Mouse (Mus musculus) lung, embryonic 15.5 days (tissue): Measurements from ENCODE around the gene Tas2r138. TPM values are rescaled to one million over a fixed set of nuclear protein-coding genes. Genes with fewer than 3 reads are reported as not detected.

Source experiments
- ATAC-seq: fragments of 200-750 bp; cut with Nextera tagmentation; 2 replicates; pipeline ENCODE4 v1.8.0; 2017; ENCODE audit warnings: moderate number of reproducible peaks, borderline replicate concordance; ENCODE audit not compliant: low FRiP score, low TSS enrichment; ENCODE audit errors: extremely low read depth
- H3K27ac ChIP-seq: fragments of 300-500 bp; sonication (generic); 2 replicates; pipeline ENCODE4 v1.5.1; 2015; ENCODE audit warnings: moderate library complexity, mild to moderate bottlenecking, inconsistent platforms
- H3K27me3 ChIP-seq: fragments of 300-500 bp; sonication (generic); 2 replicates; pipeline ENCODE4 v1.6.1; 2015; ENCODE audit warnings: inconsistent platforms
- H3K36me3 ChIP-seq: fragments of 300-500 bp; sonication (generic); 2 replicates; pipeline ENCODE4 v1.6.1; 2015; ENCODE audit warnings: inconsistent platforms
- H3K4me1 ChIP-seq: fragments of 300-500 bp; sonication (generic); 2 replicates; pipeline ENCODE4 v1.6.1; 2015; ENCODE audit warnings: inconsistent platforms
- H3K4me2 ChIP-seq: fragments of 300-500 bp; sonication (generic); 2 replicates; pipeline ENCODE4 v1.6.1; 2015; ENCODE audit warnings: inconsistent platforms, mild to moderate bottlenecking, moderate library complexity
- H3K4me3 ChIP-seq: fragments of 300-500 bp; sonication (generic); 2 replicates; pipeline ENCODE4 v1.5.1; 2015; ENCODE audit warnings: mild to moderate bottlenecking, inconsistent platforms
- H3K9ac ChIP-seq: fragments of 300-500 bp; sonication (generic); 2 replicates; pipeline ENCODE4 v1.6.1; 2015; ENCODE audit warnings: inconsistent platforms
- H3K9me3 ChIP-seq: fragments of 300-500 bp; sonication (generic); 2 replicates; pipeline ENCODE4 v1.6.1; 2016; ENCODE audit warnings: inconsistent platforms
- WGBS: fragments of 180-500 bp; shearing (Covaris S2); methylation state at CpG from one replicate; pipeline ENCODE4 v1.1.7; 2015; 5-methylcytosine and 5-hydroxymethylcytosine counted together
- polyA plus RNA-seq: library from polyadenylated mRNA; unstranded; fragments of >200 nt; fragmentation: Nextera tagmentation; extraction: Ambion mirVana; gene quantifications from 2 replicates; pipeline ENCODE4 v1.2.1, GENCODE M21; 2015

Gene Tas2r138
- not detected in 2 replicates for polyA plus RNA-seq

DNA sequence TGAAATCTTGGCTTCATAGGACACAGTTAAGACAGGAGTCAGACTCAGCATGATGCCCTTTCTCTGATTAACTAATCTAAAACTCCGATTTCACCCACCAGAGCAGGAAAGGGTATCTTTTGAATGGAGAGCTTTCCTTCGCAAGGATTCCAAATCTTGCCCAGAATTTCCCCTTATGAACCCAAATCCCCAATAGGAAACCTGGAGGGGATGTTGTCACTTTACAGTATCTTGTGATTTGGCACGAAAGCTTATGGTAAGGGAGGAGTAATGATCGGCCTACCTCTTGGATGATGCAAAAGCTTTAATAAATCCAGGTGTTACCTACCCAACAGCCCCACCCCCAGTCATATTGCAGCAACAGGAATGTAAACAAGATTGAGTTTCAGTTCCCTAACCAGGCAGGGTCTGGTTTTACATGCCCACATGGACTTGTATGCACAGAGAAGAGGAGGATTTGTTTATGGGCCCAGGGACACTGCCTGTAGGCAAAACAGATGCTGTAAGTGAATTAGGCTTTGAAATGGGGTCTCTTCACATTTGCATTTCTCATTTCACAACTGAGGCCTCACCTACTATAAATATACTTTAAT lies at the start of gene Tas2r138:
Gene Tas2r138, minus strand, starts transcription at position 51 of the 593 bp plus-strand sequence.
- 81% methylated on average over 4 of the region's 4 CpGs for WGBS
- no peak for ATAC-seq
- no peak within 1 kb of the TSS for H3K27ac ChIP-seq
- H3K4me1 ChIP-seq, result no peaks in the 10 kb centered on the region
- no peak within 1 kb of the TSS for H3K4me2 ChIP-seq
- H3K36me3 ChIP-seq, result no peaks in the 10 kb centered on the region
- no peak within 1 kb of the TSS for H3K4me3 ChIP-seq
- no peaks in the 10 kb centered on the region for H3K27me3 ChIP-seq
- no peak within 1 kb of the TSS for H3K9ac ChIP-seq
- no peaks in the 10 kb centered on the region for H3K9me3 ChIP-seq

DNA sequence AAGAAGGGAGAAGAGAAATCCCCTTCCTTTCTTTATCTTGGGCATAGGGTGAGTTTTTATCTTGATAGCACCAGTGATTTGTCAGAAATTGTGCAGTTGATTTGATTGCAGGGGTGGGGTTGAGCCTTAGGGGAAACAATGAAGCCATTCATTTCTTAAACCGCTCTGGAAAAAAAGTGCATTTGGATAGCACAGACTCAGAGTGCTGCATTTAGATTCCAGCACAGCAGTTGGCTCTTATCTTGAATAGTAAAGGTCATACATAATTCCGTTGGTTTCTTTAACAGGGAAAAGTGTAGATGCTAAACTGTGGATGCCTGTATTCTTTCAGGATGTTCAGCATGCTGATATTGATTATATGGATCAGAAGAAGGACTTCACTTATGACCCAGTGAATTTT lies 47.8 kb upstream of the Tas2r138 start:
- WGBS, result 30% methylated on average over 2 of the region's 2 CpGs
- Histone ChIP-seq H3K27me3 (no peaks in the 10 kb centered on the region), H3K4me1 (no peaks in the 10 kb centered on the region), H3K36me3 (no peaks in the 10 kb centered on the region), H3K9me3 (no peaks in the 10 kb centered on the region), H3K27ac (no peak overlapping the region), H3K4me2 (no peak overlapping the region), H3K4me3 (no peak overlapping the region), H3K9ac (no peak overlapping the region)
- ATAC-seq, result no peak

DNA sequence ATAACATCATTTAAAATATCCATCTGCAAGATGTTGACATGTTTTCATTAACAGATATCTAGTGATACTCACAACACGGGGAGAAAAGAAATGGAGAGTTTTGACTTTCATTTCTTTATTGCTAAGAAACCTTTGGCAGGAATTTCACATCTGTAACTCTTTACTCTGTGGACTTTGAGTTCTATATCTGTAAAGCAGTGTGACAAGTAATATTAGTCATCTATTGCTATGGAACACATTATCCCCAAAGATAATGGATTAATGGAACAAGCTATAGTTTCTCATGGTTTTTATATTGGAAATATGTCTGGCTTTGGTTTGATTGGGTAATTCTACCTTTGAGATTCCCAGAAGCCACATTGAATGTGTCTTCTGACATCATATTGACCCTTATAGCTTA lies 37.8 kb upstream of the Tas2r138 start:
- Histone ChIP-seq H3K27ac (no peak overlapping the region), H3K36me3 (no peaks in the 10 kb centered on the region), H3K4me1 (no peaks in the 10 kb centered on the region), H3K4me2 (no peak overlapping the region), H3K27me3 (no peaks in the 10 kb centered on the region), H3K4me3 (no peak overlapping the region), H3K9me3 (no peaks in the 10 kb centered on the region), H3K9ac (no peak overlapping the region)
- no peak for ATAC-seq
- 87% methylated on average over 1 of the region's 1 CpGs for WGBS

DNA sequence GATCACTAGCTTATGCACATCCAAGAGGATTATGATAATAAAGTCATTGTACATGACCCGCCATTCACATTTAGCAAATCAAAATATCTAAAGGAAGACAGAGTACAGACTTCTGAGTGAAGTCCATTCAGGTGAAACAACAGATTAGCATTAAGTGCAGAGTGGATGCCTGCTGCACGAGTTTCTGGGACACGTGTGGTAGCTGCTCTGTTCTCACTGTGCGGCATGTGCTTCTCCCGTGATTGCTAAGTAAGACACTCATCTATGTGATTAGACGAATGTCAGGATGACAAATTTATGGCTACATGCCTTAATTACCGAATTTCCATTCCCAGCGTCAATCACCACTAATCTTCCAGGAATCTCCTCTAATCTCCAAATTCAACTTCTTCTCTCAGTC lies 32.6 kb upstream of the Tas2r138 start:
- Histone ChIP-seq H3K4me2 (no peak overlapping the region), H3K4me3 (no peak overlapping the region), H3K4me1 (no peaks in the 10 kb centered on the region), H3K36me3 (no peaks in the 10 kb centered on the region), H3K27ac (no peak overlapping the region), H3K9me3 (no peaks in the 10 kb centered on the region), H3K9ac (no peak overlapping the region), H3K27me3 (no peaks in the 10 kb centered on the region)
- 77% methylated on average over 8 of the region's 8 CpGs for WGBS
- no peak for ATAC-seq

DNA sequence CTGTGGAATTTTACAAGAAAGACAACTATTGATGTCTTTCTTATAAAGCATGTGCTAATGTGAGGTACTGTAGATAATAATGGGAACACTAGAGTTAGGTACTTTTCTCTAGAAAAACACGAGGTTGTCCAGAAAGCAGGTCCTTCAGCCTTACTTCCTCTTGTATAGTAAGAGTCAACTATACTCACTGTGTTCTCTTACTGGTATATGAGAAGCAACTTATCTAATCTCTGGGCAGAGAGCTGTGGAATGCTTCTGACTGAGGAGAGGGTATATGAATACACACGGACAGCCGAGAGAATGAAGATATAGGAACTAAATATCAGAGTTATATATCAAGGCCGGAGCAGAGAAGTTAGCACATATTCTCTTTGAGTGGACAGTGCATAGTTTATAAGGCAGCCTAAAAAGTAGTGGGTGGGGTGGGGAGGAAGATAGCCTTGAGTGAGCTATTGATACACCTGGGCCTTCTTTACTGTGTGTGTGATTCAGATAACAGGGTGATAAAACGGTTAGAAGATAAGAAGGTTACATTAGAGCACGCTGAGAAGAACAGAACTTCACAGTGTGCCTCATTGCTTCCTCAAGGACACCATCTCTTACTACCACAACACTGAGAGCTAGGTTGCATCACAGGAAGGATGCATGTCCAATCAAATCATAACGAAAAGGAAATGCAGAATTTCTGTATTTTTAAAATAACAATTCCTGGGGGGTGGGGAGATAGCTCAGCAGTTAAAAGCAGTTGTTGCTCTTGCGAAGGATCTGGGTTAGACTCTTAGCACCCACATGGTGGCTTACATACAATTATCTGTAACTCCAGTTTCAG lies 27.8 kb upstream of the Tas2r138 start:
- Histone ChIP-seq H3K27me3 (no peaks in the 10 kb centered on the region), H3K4me2 (no peak overlapping the region), H3K4me3 (no peak overlapping the region), H3K9ac (no peak overlapping the region), H3K27ac (no peak overlapping the region), H3K4me1 (no peaks in the 10 kb centered on the region), H3K36me3 (no peaks in the 10 kb centered on the region), H3K9me3 (no peaks in the 10 kb centered on the region)
- ATAC-seq, result no peak
- 65% methylated on average over 8 of the region's 8 CpGs for WGBS

DNA sequence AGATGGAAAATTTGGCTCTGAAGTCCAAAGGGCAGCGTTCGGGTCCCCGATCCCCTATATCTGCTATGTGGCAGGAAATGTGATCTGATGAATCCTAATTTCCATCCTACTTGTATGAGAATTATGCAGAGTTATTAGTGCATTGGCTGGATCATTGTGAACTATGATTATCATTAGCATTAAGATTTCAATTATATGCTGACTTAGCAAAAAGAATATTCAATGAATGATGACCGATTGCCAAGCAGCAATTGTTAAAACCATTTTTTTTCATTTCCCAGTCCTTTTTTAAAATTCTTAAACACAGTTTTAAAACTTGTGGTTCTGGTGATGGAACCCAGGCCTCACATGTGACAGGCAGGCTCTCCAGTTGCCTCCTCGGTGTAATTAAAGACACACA lies 24.6 kb upstream of the Tas2r138 start:
- H3K9me3 ChIP-seq, result no peaks in the 10 kb centered on the region

DNA sequence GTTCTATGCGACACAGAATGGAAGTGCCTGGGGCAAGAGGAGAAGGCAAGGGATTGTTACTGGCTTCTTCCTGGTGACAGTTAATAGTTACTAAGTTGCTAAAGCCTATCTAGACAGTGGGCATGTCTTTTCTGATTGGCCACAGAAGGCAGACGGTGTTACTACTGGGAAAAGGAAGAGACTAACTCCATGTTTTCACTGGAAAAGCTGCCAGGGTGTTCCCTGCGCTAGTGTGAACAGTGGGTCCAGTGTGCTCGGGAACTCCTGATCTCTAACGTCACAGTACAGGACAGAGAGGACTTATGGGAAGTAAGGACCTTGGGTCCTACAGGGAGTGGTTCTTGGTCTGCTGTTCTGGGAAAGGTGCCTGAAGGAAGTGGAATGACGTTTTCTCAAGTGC lies 22.4 kb upstream of the Tas2r138 start:
- no peaks in the 10 kb centered on the region for H3K4me1 ChIP-seq
- H3K9me3 ChIP-seq, result no peaks in the 10 kb centered on the region
- H3K36me3 ChIP-seq, result no peaks in the 10 kb centered on the region
- no peak overlapping the region for H3K4me2 ChIP-seq
- no peak overlapping the region for H3K9ac ChIP-seq
- ATAC-seq, result no peak
- no peak overlapping the region for H3K27ac ChIP-seq
- no peaks in the 10 kb centered on the region for H3K27me3 ChIP-seq
- 75% methylated on average over 6 of the region's 6 CpGs for WGBS
- no peak overlapping the region for H3K4me3 ChIP-seq

More for the DNA sequence above, 24.6 kb upstream of the Tas2r138 start:
- no peak for ATAC-seq
- H3K27ac ChIP-seq, result no peak overlapping the region
- WGBS, result 89% methylated on average over 5 of the region's 5 CpGs
- no peaks in the 10 kb centered on the region for H3K36me3 ChIP-seq
- H3K4me2 ChIP-seq, result no peak overlapping the region
- no peaks in the 10 kb centered on the region for H3K27me3 ChIP-seq
- no peaks in the 10 kb centered on the region for H3K4me1 ChIP-seq
- H3K9ac ChIP-seq, result no peak overlapping the region
- no peak overlapping the region for H3K4me3 ChIP-seq

DNA sequence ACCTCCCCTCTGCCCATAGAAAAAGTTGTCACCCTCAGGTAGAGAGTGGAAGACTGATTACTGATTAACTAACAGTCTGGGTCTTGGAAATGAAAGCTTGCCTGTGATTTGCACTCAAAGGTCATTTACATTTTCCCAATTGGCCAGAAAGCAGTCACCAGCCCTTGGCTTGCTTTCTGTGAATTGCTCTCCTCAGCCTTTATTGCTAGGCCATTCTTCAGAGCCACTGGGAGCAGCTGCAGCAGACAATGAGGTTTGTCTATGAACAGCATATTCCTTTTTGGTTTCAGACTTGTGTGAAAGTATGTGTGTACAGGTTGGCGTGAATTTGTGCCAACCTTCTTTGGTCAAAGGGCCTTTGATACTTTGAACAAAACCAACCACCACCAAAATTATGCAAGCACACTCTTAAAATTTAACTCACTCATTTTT lies 21.5 kb upstream of the Tas2r138 start:
- H3K4me3 ChIP-seq, result no peak overlapping the region
- WGBS, result 67% methylated on average over 1 of the region's 1 CpGs

DNA sequence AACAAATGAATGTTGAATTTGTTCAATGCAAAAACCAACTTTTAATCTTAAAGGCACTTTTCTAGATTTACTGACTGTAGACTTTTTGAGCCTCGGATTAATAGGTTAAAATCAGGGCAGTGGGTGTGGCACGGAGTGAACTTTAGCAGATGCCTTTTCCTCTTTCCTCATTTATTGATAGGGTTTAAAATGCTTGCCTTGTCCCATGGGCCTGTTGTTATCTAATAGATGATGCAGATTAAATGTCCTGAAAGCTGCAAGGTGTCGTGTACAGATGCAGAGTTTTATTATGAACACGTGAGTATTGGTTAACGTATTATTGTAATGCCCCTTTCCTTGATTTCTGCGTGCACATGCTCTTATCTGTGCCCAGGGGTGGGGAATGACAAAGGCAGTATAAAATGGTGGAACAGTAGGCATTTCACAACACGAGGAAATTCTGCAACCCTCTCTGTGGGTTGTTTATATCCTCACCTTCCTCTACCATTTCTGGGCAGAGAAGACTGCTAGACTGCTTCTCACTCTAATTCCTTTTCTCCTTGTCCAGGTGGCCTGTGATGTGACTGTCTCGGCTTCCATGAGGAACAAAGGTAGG lies 15.4 kb upstream of the Tas2r138 start, which contains the start of gene Mgam:
Gene Mgam, plus strand, starts transcription at position 426 of the 595 bp plus-strand sequence.
- WGBS, result 71% methylated on average over 8 of the region's 8 CpGs
- Histone ChIP-seq H3K27me3 (no peaks in the 10 kb centered on the region), H3K4me3 (no peak within 1 kb of the TSS), H3K36me3 (no peaks in the 10 kb centered on the region), H3K9me3 (no peaks in the 10 kb centered on the region), H3K27ac (no peak within 1 kb of the TSS), H3K9ac (no peak within 1 kb of the TSS), H3K4me2 (no peak within 1 kb of the TSS), H3K4me1 (no peaks in the 10 kb centered on the region)
- ATAC-seq, result no peak

More for the DNA sequence above, 21.5 kb upstream of the Tas2r138 start:
- Histone ChIP-seq H3K9me3 (no peaks in the 10 kb centered on the region), H3K36me3 (no peaks in the 10 kb centered on the region), H3K27me3 (no peaks in the 10 kb centered on the region), H3K4me2 (no peak overlapping the region), H3K9ac (no peak overlapping the region), H3K4me1 (no peaks in the 10 kb centered on the region), H3K27ac (no peak overlapping the region)
- no peak for ATAC-seq

DNA sequence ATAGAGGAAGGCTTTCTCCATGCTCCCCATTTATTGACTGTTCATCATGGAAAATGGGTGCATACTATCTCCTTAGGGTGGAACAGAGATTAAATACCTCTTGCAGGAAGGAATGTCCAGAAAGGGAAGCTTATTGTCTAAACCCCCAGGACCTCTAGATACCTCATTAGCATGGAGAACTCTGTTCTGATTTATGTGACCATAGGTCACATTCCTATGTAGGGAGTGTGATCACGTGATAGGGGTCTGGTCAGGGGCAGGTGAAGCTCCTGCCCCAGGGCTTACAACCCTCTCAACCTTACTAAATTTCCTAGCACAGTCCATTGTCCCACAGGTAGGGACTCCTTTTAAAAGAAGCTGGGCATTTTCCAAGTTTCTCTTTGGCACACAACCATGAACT lies 13.0 kb upstream of the Tas2r138 start:
- ATAC-seq, result no peak
- no peak overlapping the region for H3K27ac ChIP-seq
- H3K27me3 ChIP-seq, result no peaks in the 10 kb centered on the region
- no peak overlapping the region for H3K4me3 ChIP-seq
- no peak overlapping the region for H3K9ac ChIP-seq
- H3K4me2 ChIP-seq, result no peak overlapping the region
- H3K9me3 ChIP-seq, result no peaks in the 10 kb centered on the region
- H3K4me1 ChIP-seq, result no peaks in the 10 kb centered on the region
- 52% methylated on average over 1 of the region's 1 CpGs for whole genome bisulfite sequencing
- no peaks in the 10 kb centered on the region for H3K36me3 ChIP-seq

DNA sequence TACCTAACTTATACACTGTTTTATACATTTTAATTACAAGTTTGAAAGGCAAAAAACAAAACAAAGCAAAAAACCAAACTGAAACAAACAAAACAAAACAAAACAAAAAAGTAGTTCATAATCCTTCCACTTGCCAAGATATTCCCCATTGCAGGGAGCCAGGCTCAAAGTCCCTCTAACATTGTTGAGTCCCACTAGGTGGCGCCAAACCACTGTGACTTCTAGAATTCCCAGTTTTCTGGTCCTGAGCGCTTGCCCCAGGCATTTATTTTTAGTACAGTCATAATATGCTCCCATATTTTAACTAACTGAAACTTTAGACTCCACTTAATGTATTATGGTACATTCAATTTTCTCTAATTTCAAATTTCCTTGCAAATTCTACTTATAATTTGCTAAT lies 4.9 kb upstream of the Tas2r138 start:
- Histone ChIP-seq H3K4me3 (no peak overlapping the region), H3K27me3 (no peaks in the 10 kb centered on the region), H3K4me2 (no peak overlapping the region), H3K9me3 (no peaks in the 10 kb centered on the region), H3K36me3 (no peaks in the 10 kb centered on the region), H3K27ac (no peak overlapping the region), H3K9ac (no peak overlapping the region), H3K4me1 (no peaks in the 10 kb centered on the region)
- no peak for ATAC-seq
- 6% methylated on average over 2 of the region's 2 CpGs for WGBS

DNA sequence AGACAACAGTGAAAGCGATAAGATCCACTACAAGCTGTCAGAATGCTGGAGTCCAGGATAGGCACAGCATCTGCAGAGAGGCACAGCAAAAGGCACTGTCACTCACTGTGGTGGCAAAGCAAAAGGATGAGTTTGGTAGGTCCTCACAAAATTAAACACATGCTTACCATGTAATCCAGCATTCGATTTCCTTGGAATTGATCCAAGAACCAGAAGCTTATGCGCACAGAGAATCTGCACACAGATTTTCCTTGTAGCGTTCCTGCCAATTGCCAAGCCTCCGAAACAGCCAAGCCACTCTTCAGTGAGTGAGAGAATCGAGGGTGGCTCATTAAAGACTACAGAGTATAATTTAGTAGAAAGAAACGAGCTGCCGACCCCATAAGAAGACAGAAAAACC lies 2.9 kb downstream of the Tas2r138 start:
- no peaks in the 10 kb centered on the region for H3K27me3 ChIP-seq
- no peaks in the 10 kb centered on the region for H3K36me3 ChIP-seq
- H3K4me1 ChIP-seq, result no peaks in the 10 kb centered on the region
- no peak overlapping the region for H3K9ac ChIP-seq
- no peak for ATAC-seq
- H3K27ac ChIP-seq, result no peak overlapping the region
- WGBS, result 62% methylated on average over 8 of the region's 8 CpGs
- H3K4me3 ChIP-seq, result no peak overlapping the region
- H3K9me3 ChIP-seq, result no peaks in the 10 kb centered on the region
- no peak overlapping the region for H3K4me2 ChIP-seq
